Mouse (Mus musculus): ENCODE data around the gene Ocrl.

Gene Ocrl

DNA sequence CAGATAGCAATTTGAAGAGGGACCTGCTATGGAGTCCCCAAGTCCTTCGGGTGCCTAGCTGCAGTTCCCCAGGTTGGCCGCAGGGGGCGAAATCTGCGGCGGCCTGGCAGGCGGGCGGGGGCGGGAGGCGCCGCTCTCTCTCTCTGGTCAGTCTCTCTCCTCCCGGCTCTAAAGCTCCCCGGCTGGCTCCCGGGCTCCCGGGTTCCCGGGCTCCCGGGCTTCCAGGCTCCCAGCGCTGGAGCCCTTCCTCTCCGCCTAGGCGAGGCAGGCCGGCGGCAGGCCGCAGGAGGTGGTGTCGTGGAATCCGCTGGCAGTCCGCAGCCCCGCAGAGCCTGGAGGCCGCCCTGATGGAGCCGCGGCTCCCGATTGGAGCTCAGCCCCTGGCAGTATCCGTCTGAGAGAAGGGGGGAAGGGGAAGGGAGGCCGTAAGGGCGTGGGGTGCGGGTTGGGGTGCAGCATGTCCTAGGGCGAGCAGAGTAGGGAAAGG is at the start of gene Ocrl:
TSS of gene Ocrl (plus strand) at position 82 of the 487 bp plus-strand sequence.
- DNase-seq (ENCODE audit: low read depth) = no peak

DNA sequence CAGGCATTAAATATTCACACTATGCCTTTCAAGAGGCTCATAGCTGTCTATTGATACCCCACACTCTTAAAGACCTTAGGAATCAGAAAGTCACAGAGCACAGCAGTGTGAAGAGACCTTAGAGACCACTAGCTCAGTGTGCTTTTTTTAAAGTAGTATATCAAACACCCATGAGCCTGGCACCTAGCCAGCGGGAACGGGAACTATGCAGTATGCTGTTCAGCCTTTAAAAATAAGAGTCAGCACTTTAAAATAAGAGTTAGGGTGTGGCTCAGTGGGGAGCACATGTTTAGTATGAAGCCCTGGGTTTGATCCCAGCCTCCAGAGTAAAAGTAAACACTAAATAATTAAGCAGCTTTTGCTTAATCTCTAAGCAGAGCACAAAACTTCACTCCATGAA is 32.1 kb upstream of the Ocrl start:
- no peak for DNase-seq (ENCODE audit: low read depth)

DNA sequence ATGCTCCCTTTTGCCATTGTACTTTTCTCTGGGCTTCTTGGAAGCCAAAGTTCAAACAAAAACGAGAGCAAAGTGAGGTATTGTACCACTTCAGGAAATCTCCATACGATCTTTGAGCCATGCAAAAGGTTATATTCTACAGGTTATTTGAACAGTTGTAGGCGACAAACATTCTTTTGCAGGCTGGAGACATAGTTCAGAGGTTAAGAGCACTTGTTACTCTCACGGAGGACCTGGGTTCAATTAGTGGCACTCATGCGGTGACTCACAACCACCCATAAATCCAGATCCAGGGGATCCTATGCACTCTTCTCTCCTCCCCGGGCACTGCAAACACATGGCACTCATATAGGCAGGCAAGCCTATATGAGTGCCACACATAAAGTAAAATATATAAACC is 29.4 kb upstream of the Ocrl start:
- DNase-seq (ENCODE audit: low read depth) = no peak

DNA sequence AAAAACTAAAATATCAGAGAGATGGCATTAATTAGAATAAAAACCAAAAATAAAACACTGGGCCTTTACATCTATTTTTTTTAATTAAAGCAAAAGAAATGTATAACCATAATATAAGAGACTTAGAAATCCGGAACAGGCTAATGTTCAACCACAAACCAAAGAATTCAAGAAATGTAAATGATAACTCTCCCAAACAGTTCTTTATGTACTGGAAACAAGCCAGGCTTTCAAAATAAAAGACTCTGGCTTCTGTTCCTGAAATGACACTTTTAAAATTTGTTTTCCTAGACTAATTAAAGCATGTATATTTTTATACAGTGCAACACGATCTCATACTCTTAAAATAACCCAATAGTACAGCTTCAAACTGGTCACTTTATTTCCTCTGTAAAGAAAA is 24.8 kb upstream of the Ocrl start:
- DNase-seq (ENCODE audit: low read depth) = no peak

DNA sequence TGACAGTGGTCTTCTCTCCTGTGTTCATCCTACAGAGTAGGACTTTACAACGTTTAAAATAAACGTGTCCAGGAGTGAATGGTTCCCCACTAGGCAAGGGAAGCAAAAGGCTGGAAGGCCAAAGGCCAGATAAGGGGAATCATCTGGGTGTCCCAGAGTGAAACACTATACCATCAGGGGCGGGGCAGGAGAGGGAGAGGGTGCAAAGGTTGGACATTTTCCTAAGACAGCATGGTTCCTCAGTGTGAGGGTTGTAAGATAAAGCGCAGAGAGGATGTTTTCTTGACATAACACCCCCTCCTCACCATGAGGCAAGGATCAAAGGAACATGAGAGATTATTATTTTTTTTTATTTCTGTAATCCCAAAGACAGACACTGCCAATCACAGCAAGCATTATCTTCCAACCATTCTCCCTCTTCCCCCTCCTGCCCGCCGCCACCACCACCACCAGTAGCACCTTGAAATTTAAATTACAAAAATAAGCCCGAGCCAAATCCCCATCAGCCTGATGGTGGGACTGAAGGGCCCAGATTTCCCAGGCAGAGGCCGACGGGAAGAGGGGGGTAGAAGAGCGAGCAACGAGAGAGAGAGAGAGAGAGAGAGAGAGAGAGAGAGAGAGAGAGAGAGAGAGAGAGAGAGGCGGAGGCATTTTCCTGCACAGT is 20.8 kb upstream of the Ocrl start:
- no peak for DNase-seq (ENCODE audit: low read depth)

DNA sequence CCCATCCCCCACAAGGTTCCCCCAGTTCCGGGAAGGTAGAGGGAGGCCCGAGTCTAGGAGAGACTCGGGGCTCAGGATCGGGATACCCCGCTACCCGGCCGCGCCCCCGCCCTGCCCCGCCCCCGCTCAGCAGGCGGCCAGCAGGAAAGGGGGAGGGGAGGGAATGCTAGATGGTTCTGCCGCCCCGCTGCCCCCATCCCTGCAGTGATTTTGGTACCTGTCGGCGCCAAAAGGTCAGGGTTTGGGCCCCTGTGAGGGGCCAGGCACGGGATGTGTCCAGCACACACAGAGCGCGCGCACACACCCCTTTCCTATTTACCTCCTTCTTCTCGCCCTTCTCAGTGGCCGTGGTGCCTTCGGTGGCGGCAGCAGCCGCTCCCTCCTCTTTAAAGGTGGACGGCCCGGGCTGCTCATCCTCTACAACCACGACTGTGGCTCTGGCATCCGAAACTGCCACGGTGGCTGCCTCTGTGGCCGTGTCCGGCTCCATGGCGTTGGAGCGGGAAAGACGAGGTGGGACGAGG is 20.2 kb upstream of the Ocrl start:
- no peak for DNase-seq (ENCODE audit: low read depth)

DNA sequence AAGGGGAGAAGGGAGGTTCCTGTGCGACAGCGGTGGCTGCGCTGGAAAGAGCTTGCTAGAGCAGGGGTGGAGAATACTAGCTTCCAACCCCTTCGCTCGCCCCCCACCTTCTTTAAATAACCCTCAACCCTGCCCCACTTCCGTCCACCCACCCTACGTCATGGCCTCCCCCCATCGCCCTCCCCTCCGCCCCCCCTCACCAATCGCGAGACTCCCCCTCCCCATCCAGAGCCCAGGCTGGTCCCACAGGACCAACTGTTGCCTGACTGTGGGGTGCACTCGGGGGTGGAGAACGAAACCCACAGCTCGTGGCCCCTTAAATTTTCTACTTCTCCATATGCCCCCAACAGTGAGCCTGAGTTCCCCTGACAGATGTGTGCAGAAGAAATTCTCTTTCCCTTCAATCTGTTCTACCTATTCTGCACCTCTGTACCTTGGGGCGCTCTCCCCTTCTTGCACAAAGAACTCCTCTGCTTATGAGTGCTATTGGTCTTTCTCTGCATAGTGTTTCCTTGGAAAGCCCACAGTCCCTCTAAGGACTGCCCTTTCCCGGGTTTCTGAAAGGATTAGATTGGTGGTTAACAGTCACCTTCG is 19.7 kb upstream of the Ocrl start, which contains the start of gene Smarca1:
TSS of gene Smarca1 (minus strand) at position 544 of the 594 bp plus-strand sequence.
- DNase-seq (ENCODE audit: low read depth) = no peak

DNA sequence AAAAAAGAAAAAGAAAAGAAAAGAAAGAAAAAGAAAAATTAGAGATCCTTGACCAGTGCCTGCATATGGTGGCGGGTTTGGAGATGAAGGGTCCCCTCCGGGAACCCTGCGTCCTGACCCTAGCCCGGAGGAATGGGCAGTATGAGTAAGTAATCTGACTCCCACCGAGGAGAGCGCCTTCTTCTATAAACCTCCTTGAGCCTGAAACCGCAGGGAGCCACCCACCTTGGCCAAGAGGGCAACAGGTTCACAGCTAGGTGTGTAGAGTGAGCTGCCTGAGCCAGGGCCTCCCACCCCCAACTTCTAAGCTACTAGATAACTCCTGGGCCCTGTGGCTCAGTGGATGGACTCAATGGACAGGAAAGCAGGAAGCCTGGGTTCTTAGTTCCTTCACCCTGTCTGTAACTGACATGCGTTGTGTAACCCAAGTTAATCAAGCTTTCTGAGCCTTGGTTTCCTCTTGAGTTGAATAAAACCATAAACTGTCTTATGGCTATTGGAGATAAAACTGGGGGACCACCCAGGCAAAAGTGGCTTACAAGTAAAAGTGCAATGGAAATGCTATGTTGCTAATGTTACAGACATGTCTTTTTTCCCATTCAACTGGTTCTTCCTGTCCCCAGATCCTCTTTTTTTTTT is 836 bp downstream of the Ocrl start:
- no peak for DNase-seq (ENCODE audit: low read depth)

DNA sequence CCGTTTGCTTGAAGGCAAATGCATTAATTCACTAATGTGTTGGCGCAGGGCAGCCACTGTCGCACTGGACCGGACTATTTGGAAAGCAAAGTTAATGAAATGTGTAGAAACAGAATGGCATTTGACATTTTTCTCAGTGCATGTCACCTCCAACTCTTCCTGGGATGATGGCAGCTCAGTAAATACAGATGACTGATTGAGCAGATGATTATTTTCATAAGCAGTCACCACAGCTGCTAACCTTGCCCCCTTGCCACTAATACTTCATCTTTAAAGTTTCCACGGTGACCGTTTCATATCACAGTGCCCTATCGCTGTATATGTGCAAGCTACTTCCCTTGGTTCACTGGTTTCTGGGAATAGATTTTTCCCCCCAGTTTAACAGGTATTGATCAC is 1.4 kb downstream of the Ocrl start:
- no peak for DNase-seq (ENCODE audit: low read depth)

DNA sequence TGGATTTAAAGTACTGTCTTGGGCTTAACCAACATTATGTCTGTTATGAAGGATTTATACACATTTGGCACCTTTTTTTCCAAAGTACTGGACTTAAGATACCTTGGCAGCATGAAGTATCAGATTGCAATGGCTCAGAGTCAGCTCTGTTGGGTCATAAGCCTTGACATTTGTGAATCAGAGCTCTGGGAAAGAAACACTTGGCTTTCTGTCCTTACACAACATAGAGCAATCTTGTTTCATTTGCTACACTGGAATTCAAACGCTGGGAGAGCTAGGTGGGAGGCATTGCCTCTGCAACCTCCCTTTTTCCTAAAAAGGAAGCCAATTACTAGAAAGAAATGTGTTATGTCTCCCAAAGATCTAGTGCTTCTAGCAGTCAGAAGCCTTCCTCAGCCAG is 4.6 kb downstream of the Ocrl start:
- no peak for DNase-seq (ENCODE audit: low read depth)

DNA sequence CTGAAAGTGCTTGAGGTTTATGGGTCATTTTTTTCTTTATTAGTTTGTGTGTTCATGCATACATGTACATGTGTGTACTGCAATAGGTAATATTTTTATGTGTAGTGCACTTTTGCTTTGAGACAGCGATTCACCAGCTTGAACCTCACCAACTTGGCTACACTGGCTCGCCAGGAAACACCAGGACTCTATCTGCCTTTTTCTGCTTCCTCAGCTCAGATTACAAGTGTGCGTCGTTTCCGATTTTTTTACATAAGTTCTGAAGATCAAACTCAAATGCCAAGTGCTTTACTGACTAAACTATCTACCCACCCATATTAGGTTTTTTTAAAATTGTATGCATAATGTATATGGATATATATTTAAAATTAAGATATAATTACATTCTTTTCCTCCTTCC is 8.4 kb downstream of the Ocrl start:
- DNase-seq (ENCODE audit: low read depth) = no peak

DNA sequence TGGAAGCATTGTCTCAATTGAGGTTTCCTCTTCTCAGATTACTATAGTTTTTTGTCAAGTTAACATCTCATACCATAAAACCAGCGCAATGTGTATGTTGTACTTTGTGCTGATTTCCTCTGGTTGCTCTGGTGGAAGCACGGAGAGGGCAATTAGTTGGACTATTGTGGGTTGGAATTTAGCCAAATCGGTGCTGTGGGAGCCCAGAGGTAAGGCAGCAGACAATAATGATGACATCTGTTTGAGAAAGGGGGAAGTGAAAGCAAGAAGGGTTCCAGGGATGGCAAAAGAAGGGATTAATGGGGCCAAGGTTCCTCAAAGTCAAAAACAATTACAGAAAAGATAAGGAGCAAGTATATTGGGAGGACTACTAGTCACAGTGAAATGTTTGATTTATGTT is 15.8 kb downstream of the Ocrl start:
- no peak for DNase-seq (ENCODE audit: low read depth)

DNA sequence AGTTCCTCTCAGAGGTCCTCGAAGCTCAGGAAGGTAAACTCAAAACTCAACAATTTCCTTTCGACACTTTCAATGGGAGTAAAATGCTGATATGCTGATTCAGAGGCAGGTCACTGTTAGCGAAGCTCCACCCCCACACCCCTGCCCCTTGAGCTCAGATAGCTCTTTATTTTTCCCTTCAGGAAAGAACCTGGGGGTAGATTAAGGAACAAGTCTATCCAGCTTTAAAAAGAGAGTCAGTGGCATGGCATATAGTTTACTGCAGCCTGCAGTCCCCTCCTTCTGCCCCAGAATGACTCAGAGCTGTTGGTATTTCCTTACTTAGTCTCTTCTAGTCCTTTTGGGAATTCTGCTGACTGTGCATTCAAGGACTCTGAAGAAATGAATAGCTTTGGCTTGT is 18.3 kb downstream of the Ocrl start:
- no peak for DNase-seq (ENCODE audit: low read depth)

DNA sequence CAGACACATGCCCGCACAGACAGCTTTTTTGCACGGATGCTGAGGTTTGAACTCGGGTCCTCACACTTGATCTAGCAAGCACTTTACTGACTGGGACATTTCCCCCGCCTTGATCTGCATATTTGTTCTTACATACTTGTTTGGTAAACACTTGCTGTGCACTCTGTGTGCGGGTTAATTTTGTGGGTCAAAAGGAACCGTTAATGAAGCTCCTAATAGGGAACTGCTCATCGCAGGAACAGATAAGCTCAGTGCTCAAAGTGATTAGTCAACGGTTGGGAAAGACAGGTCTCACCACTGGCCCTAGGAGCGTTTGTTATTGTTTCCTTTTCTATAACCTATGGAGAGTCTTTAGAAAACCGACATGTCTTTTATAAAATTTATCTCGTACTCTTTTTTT is 22.2 kb downstream of the Ocrl start:
- DNase-seq (ENCODE audit: low read depth) = no peak

DNA sequence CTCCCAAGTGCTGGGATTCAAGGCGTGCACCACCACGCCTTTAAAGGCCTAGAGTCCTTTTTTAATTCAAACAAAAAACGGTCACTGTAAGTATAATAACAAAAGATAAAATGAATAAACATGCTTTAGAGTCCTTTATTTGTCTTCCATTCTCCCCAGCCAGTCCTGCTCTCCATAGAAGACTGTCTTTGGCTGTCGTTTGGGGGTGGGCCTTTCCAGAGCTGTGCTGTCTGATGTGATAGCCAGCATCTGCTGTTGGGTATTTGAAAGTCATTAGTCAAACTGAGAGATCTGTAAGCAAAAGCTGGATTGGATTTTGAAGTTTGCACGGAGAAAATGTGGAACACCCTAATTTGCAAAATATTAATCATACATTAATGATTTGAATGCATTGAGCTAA is 24.7 kb downstream of the Ocrl start:
- no peak for DNase-seq (ENCODE audit: low read depth)

DNA sequence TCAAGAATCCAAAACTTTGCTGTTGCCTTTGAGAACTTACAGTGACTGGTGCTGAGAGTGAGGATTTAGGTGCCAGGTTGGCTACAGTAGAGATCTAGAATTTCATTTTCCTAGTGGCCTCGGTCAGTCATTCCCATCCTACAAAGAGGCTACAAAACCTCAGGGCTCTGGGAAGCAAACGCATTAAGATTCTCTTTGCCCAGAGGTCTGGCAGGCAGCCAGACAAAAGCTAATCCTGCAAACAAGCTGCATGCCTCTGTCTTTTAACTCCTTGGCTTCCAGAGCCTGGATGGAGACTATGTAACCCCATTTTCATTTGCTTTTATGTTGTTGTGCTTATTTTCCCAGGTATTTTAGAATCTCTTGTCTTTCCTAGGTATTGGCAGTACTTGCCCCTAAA is 25.6 kb downstream of the Ocrl start:
- no peak for DNase-seq (ENCODE audit: low read depth)

DNA sequence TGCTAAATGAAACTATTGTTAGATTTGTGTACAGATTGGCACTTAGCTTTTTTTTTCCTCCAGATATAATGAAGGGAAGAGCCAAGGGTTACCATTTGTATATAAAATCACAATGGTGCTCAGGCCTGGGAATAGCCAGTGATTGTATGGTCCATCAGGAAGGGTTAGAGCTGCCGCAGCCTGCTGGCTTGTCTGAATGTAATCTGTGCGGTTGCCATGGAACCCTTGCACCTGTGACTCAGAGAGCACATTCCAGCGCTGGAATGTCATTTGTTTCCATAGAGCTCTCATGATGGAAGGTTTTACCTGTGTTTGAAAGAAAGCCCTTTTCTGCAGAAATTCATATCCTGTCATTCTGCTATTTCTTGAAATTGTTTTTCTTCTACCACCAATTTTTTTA is 37.5 kb downstream of the Ocrl start:
- no peak for DNase-seq (ENCODE audit: low read depth)

DNA sequence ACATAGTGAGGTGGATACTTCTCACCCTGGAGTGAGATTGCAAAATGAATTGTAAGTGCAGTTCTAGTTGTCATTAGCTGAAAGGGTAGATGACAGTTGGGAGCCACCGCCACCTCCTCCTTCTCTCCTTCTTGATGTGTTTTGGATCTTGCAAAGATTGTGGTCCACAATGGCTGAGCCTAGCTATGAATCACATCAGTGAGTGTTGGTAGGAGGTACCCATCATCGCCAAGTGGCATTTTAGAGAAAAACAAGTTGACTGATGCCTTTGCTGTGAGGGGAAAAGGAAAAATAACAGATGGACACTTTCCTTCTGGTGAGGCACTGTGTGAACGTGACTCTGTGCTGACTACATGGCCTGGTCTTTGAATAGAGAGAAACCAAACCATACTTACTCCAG is 50.4 kb downstream of the Ocrl start:
- no peak for DNase-seq (ENCODE audit: low read depth)

DNA sequence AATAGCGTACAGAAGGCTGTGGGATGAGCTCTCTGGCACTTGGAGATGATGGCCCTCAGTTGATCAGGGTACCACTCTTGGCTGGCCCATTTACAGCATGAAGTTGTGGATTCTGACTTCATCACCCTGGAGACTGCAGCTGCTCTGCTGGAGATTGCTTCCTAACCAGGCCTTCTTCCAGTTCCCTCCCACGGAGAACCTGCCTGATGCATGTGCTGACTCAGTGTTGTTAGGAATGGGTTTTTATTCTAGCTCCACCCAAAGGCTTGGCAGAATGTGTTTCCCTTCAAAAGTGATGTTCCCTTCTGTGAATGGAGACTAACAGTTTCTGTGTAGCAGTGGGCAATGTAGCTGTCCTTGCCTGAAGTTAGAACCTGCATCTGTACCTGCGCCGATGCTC is 58.2 kb downstream of the Ocrl start:
- DNase-seq (ENCODE audit: low read depth) = no peak

DNA sequence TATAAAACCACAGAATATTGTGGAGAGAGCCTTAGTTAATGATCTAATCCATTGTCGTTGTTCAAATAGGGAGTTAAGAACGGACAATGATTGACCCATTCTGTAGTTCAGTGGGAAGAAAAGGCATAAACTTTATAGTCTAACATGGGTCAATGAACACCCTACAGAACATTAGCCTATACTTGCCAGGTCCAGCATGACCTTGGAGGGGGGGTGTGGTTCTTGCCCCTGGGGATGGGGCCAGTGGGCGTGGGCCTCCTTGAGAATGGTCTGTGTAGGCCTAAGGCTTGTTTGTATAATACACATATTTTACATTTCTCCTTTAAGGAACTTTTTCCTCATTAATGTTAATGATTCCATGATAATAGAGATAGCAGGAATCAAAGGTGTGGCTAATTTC is 58.7 kb downstream of the Ocrl start:
- DNase-seq (ENCODE audit: low read depth) = no peak

DNA sequence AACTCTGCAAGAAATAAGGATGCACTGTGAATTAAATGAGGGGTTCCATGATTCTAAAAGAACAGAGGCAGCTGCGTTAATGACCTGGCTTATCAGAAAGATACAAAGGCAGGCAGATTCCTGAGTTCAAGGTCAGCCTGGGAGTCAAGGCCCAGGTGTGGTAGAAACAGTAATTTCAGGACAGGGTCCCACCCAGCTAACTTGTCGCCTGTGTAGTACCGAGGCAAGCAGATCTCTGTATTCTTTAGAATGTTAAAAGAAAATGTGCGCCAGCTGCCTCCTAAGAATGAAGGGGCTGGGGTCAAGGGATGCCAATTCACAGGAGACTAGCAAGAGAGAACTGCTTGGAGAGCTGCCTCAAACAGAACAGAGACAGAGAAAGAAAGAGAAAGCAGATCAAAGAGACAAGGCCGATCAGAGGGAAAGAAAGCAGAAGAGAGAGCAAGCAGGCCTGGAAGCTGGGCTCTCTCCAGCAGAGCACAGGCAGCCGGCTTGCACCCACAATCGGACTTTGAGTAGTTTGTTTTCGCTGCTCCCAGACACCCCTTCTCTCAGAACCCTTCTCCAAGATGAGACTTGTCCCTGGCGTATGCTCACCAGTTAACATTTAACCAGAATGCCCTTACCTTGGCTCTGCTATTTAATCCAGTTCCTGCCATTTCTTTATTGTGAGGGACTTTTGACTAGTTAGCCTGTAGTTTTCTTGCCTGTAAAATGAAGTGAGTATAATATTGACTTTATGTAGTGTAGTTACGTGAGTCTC is 59.4 kb downstream of the Ocrl start:
- no peak for DNase-seq (ENCODE audit: low read depth)

DNA sequence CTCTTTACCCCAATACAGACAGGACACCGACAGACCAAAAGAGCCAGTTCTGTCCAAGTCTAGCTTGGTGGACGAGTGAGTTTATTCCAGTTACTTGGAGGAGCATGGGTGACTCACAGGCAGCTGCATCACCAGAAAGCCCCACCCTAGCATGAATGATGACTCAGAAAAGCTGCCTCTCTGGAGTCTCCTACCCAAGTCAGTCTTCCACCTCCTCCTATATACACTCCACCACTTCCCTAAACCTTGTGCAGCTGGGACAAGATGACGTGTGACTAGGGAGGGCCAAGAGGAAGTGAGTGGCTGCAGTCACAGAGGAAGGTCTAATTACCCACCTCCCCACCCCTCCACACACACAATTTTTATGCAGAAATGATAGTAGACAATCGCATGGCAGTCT is 64.4 kb downstream of the Ocrl start:
- DNase-seq (ENCODE audit: low read depth) = peak; percentile 29

DNA sequence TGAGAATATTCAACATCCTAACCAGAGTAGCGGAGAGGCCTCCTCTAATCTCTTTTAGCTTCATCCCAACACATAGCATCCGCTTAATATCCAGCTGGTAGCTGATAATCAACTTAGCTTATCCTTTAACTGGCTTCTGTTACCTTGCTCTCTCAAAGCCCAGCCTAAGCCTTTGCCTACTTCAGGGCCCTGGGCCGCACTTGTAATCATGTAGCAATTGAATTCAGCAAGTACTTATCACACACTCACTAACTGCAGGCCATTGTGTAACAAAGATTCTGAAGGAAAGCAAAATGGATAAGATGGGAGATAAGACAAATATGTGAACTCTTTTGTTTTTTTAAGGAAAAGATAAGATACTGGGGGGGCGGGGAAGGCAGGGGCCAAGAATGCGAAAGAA is 64.9 kb downstream of the Ocrl start:
- DNase-seq (ENCODE audit: low read depth) = no peak
